Mouse (Mus musculus): ENCODE measurements around the gene Metrnl.

- TF ChIP-seq POLR2A (IDR thresholded peaks at IDR 0.05; ENCODE audit: extremely low read depth, insufficient read depth, low read length): no peak
- TF ChIP-seq CTCF (IDR thresholded peaks at IDR 0.05; ENCODE audit: extremely low read depth, insufficient read depth, low read length): no peak
Measured at GRCm38 (mm10) chr11:121720752-121721151, 19.4 kb downstream of the Metrnl start.
